Mouse (Mus musculus): ENCODE measurements around the gene Sik3. TPM values are rescaled to one million over a fixed set of nuclear protein-coding genes. Genes with fewer than 3 reads are reported as not detected.

Sik3 gene
- total and polyA plus RNA-seq, 2 experiments from 2014 or later, result 12.5 to 38.4 TPM

- 51% methylated on average over 2 of the region's 2 CpGs for WGBS
Observed at GRCm38 (mm10) chr9:46185191-46185590, 172.6 kb downstream of the Sik3 start.

DNA sequence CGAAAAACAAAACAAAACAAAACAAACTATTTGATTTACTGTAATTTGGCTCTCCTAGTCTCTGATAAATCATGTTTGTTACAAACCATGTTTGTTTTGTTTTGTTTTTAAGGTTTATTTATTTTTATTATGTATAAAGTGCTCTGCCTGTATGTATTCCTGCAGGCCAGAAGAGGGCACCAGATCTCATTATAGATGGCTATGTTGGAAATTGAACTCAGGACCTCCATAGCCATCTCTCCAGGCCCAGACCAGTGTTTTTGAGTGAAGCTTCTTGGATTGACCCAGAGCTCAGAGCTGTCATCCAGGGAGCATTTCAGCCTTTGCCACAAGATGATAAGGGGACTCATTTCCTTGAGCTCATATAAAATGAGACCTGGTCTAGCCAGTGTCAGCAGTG is 173.8 kb downstream of the Sik3 start:
- Histone ChIP-seq H3K36me3 (ENCODE audit: insufficient read depth, low read length) (0 out of 2 replicates have a peak, but pooled peaks cover 5% of the 10 kb centered on the region), H3K4me1 (ENCODE audit: insufficient read depth, low read length) (no peaks in the 10 kb centered on the region; the same call in 1 of the 2 replicates), H3K4me3 (ENCODE audit: low read depth, low read length) (no peak overlapping the region), H3K27me3 (ENCODE audit: insufficient read depth, low read length) (no peaks in the 10 kb centered on the region), H3K9ac (replicated peaks; ENCODE audit: low read length, poor library complexity, severe bottlenecking) (no peak overlapping the region), H3K9me3 (ENCODE audit: low read length) (no peaks in the 10 kb centered on the region), H3K4me2 (ENCODE audit: low read depth, low read length, poor library complexity, severe bottlenecking) (no peak overlapping the region), H3K27ac (ENCODE audit: low read depth, low read length) (no peak overlapping the region)
- 97% methylated on average over 1 of the region's 1 CpGs for WGBS
- ATAC-seq (ENCODE audit: low FRiP score) (no peak), DNase-seq (ENCODE audit: low spot score) (no peak)
- TF ChIP-seq CTCF (IDR thresholded peaks at IDR 0.05), result peak; percentile 43

More at GRCm38 (mm10) chr9:46185191-46185590, 172.6 kb downstream of the Sik3 start:
- Histone ChIP-seq H3K36me3 (ENCODE audit: insufficient read depth, low read length) (0 out of 2 replicates have a peak, but pooled peaks cover 5% of the 10 kb centered on the region), H3K27ac (ENCODE audit: low read depth, low read length) (no peak overlapping the region), H3K27me3 (ENCODE audit: insufficient read depth, low read length) (no peaks in the 10 kb centered on the region), H3K4me3 (ENCODE audit: low read depth, low read length) (no peak overlapping the region), H3K4me1 (ENCODE audit: insufficient read depth, low read length) (peaks cover 3% of the 10 kb centered on the region; the same call in 1 of the 2 replicates), H3K4me2 (ENCODE audit: low read depth, low read length, poor library complexity, severe bottlenecking) (no peak overlapping the region), H3K9ac (replicated peaks; ENCODE audit: low read length, poor library complexity, severe bottlenecking) (no peak overlapping the region), H3K9me3 (ENCODE audit: low read length) (no peaks in the 10 kb centered on the region)
- peak; percentile 65 for TF ChIP-seq CTCF (IDR thresholded peaks at IDR 0.05)
- no peak for ATAC-seq (ENCODE audit: low FRiP score)
- peak; percentile 32 for DNase-seq (ENCODE audit: low spot score)

DNA sequence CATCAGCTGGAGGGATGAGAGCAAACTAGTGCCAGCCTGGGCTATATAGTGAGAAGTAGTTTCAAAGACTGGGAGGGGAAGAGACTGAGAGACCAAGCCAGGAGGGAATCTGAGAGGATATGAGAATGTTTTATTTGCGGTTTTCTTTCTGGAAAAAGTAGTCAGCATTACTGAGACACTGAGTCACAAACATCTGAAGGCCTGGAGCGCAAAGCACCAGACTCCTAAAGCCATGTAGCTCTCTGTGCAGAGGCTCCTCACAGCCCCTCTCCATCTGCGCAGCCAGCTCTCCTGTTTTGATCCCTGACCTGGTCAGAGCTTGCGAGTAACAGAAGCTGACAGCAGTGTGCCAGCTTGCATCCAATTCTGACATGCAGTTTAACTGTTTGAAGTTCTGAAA is 175.8 kb downstream of the Sik3 start:
- TF ChIP-seq CTCF (IDR thresholded peaks at IDR 0.05), result no peak
- Histone ChIP-seq H3K27ac (ENCODE audit: low read depth, low read length) (no peak overlapping the region), H3K36me3 (ENCODE audit: insufficient read depth, low read length) (0 out of 2 replicates have a peak, but pooled peaks cover 5% of the 10 kb centered on the region), H3K4me3 (ENCODE audit: low read depth, low read length) (no peak overlapping the region), H3K4me1 (ENCODE audit: insufficient read depth, low read length) (no peaks in the 10 kb centered on the region; the same call in 1 of the 2 replicates), H3K27me3 (ENCODE audit: insufficient read depth, low read length) (no peaks in the 10 kb centered on the region), H3K4me2 (ENCODE audit: low read depth, low read length, poor library complexity, severe bottlenecking) (no peak overlapping the region), H3K9me3 (ENCODE audit: low read length) (no peaks in the 10 kb centered on the region), H3K9ac (replicated peaks; ENCODE audit: low read length, poor library complexity, severe bottlenecking) (no peak overlapping the region)
- no peak for ATAC-seq (ENCODE audit: low FRiP score)
- 85% methylated on average over 4 of the region's 4 CpGs for WGBS
- DNase-seq (ENCODE audit: low spot score), result no peak

DNA sequence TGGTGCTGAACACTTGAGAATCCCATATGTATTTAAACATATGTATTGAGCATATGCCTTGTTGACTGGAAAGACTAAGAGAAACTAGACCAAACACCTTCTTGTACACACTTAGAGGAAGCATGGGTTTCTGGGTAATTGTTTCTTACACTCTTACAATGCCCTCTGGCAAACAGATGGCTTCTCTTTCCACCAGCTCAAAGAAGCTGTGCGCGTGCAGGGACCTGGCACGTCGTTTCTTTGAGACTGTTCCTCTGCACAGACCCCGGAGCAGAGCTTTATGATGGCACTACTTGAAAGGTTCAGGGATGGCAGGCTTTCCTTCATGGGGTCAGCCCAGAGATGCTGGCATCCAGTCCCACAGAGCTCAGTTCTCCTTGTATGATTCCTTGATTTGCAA is 176.3 kb downstream of the Sik3 start:
- Histone ChIP-seq H3K27ac (ENCODE audit: low read depth, low read length) (no peak overlapping the region), H3K4me1 (ENCODE audit: insufficient read depth, low read length) (no peaks in the 10 kb centered on the region; the same call in 1 of the 2 replicates), H3K4me2 (ENCODE audit: low read depth, low read length, poor library complexity, severe bottlenecking) (no peak overlapping the region), H3K36me3 (ENCODE audit: insufficient read depth, low read length) (0 out of 2 replicates have a peak, but pooled peaks cover 5% of the 10 kb centered on the region), H3K9me3 (ENCODE audit: low read length) (no peaks in the 10 kb centered on the region), H3K4me3 (ENCODE audit: low read depth, low read length) (no peak overlapping the region), H3K27me3 (ENCODE audit: insufficient read depth, low read length) (no peaks in the 10 kb centered on the region), H3K9ac (replicated peaks; ENCODE audit: low read length, poor library complexity, severe bottlenecking) (no peak overlapping the region)
- peak; percentile 28 for DNase-seq (ENCODE audit: low spot score)
- no peak for ATAC-seq (ENCODE audit: low FRiP score)
- WGBS, result 42% methylated on average over 5 of the region's 5 CpGs
- TF ChIP-seq CTCF (IDR thresholded peaks at IDR 0.05), result no peak

- Histone ChIP-seq H3K36me3 (ENCODE audit: insufficient read depth, low read length) (0 out of 2 replicates have a peak, but pooled peaks cover 5% of the 10 kb centered on the region), H3K9ac (replicated peaks; ENCODE audit: low read length, poor library complexity, severe bottlenecking) (no peak overlapping the region), H3K9me3 (ENCODE audit: low read length) (no peaks in the 10 kb centered on the region), H3K27ac (ENCODE audit: low read depth, low read length) (no peak overlapping the region), H3K4me1 (ENCODE audit: insufficient read depth, low read length) (no peaks in the 10 kb centered on the region; the same call in 1 of the 2 replicates), H3K4me3 (ENCODE audit: low read depth, low read length) (no peak overlapping the region), H3K27me3 (ENCODE audit: insufficient read depth, low read length) (no peaks in the 10 kb centered on the region), H3K4me2 (ENCODE audit: low read depth, low read length, poor library complexity, severe bottlenecking) (no peak overlapping the region)
- peak; percentile 62 for TF ChIP-seq CTCF (IDR thresholded peaks at IDR 0.05)
- DNase-seq (ENCODE audit: low spot score) (peak; percentile 51), ATAC-seq (ENCODE audit: low FRiP score) (no peak)
- WGBS, result 70% methylated on average over 10 of the region's 10 CpGs
Observed at GRCm38 (mm10) chr9:46189381-46189780, 176.8 kb downstream of the Sik3 start.

- DNase-seq (ENCODE audit: low spot score), result no peak
- H3K4me3 ChIP-seq (ENCODE audit: low read depth, low read length), result no peak overlapping the region
- H3K27ac ChIP-seq (ENCODE audit: low read depth, low read length), result no peak overlapping the region
- TF ChIP-seq CTCF (IDR thresholded peaks at IDR 0.05), result no peak
- H3K27me3 ChIP-seq (ENCODE audit: insufficient read depth, low read length), result no peaks in the 10 kb centered on the region
- no peaks in the 10 kb centered on the region; the same call in 1 of the 2 replicates for H3K4me1 ChIP-seq (ENCODE audit: insufficient read depth, low read length)
- H3K9me3 ChIP-seq (ENCODE audit: low read length), result no peaks in the 10 kb centered on the region
- no peak for ATAC-seq (ENCODE audit: low FRiP score)
- WGBS, result 73% methylated on average over 8 of the region's 8 CpGs
- H3K4me2 ChIP-seq (ENCODE audit: low read depth, low read length, poor library complexity, severe bottlenecking), result no peak overlapping the region
- H3K36me3 ChIP-seq (ENCODE audit: insufficient read depth, low read length), result peaks cover 18% of the 10 kb centered on the region
- no peak overlapping the region for H3K9ac ChIP-seq (replicated peaks; ENCODE audit: low read length, poor library complexity, severe bottlenecking)
Observed at GRCm38 (mm10) chr9:46191234-46191633, 178.6 kb downstream of the Sik3 start.
